Mouse (Mus musculus) small intestine, adult 10 weeks (tissue): ENCODE data around the gene Alg9. TPM values are rescaled to one million over a fixed set of nuclear protein-coding genes. Genes with fewer than 3 reads are reported as not detected.

Source experiments
- polyA plus RNA-seq: library from polyadenylated mRNA; stranded (reverse); fragments of 350-450 nt; fragmentation: Illumina TruSeq; extraction: RNeasy Lipid Tissue Mini Kit (QIAGEN cat#74804); gene quantifications from one replicate; pipeline ENCODE4 v1.2.3, GENCODE M21; 2014; ENCODE audit warnings: low replicate concordance

Alg9 gene
- polyA plus RNA-seq: 6.5 TPM

GRCm38 (mm10) chr9:50774991-50775612, at the start of gene Alg9, which contains the start of gene 1110032A03Rik:
Alg9 (plus strand) TSS chr9:50775019.
1110032A03Rik (minus strand) TSS chr9:50775520.

GRCm38 (mm10) chr9:50738914-50739870, 35.6 kb upstream of the Alg9 start, which contains the start of gene Dixdc1:
Dixdc1 (minus strand) TSS chr9:50739517.

GRCm38 (mm10) chr9:50746214-50746677, 28.6 kb upstream of the Alg9 start, which contains the start of gene 2310030G06Rik:
2310030G06Rik (minus strand) TSS chr9:50746536.

GRCm38 (mm10) chr9:50751323-50751722, 23.5 kb upstream of the Alg9 start, which contains the start of gene Cryab:
Cryab (plus strand) TSS chr9:50751325.

GRCm38 (mm10) chr9:50752054-50752602, 22.7 kb upstream of the Alg9 start, which contains the start of gene Hspb2:
Hspb2 (minus strand) TSS chr9:50752354.

GRCm38 (mm10) chr9:50768107-50769002, 6.5 kb upstream of the Alg9 start, which contains the start of gene Fdxacb1:
Fdxacb1 (plus strand) TSS chr9:50768236.

GRCm38 (mm10) chr9:50845081-50845480, 70.3 kb downstream of the Alg9 start, which contains the start of gene Ppp2r1b:
Ppp2r1b (plus strand) TSS chr9:50845301.

Other genes starting within 250 kb of the Alg9 start
- 151 TPM for gene Pts, start 246.3 kb upstream of the Alg9 start, polyA plus RNA-seq
- 1,608 TPM for gene Il18, start 220.2 kb upstream of the Alg9 start, polyA plus RNA-seq
- gene Bco2, start 219.8 kb upstream of the Alg9 start, polyA plus RNA-seq: 142 TPM
- 17.0 TPM for gene Tex12, start 213.7 kb upstream of the Alg9 start, polyA plus RNA-seq
- gene Sdhd, start 171.2 kb upstream of the Alg9 start, polyA plus RNA-seq: 577 TPM
- 92.0 TPM for gene Timm8b, start 171.1 kb upstream of the Alg9 start, polyA plus RNA-seq
- gene Pih1d2, start 157.7 kb upstream of the Alg9 start, polyA plus RNA-seq: 1.4 TPM
- 92.4 TPM for gene Nkapd1, start 157.6 kb upstream of the Alg9 start, polyA plus RNA-seq
- 120 TPM for gene Dlat, start 115.2 kb upstream of the Alg9 start, polyA plus RNA-seq
- 2.3 TPM for gene Dixdc1, start 35.5 kb upstream of the Alg9 start, polyA plus RNA-seq
- 78.6 TPM for gene 2310030G06Rik, start 28.5 kb upstream of the Alg9 start, polyA plus RNA-seq
- gene Cryab, start 23.7 kb upstream of the Alg9 start, polyA plus RNA-seq: 1.9 TPM
- not detected for gene Hspb2, start 22.7 kb upstream of the Alg9 start, polyA plus RNA-seq
- 5.8 TPM for gene Fdxacb1, start 6.8 kb upstream of the Alg9 start, polyA plus RNA-seq
- gene 1110032A03Rik, start 501 bp downstream of the Alg9 start, polyA plus RNA-seq: 77.2 TPM
- 11.5 TPM for gene Ppp2r1b, start 70.3 kb downstream of the Alg9 start, polyA plus RNA-seq
- gene Sik2, start 234.1 kb downstream of the Alg9 start, polyA plus RNA-seq: 5.9 TPM